Mouse (Mus musculus) small intestine, adult 2 months (tissue): ENCODE data around the gene Kcnc3.

ENCODE experiments used
- CTCF ChIP-seq: fragments of 200-500 bp; IDR thresholded peaks from 2 replicates; pipeline ENCODE4 v1.5.1; 2012; ENCODE audit warnings: low read depth, mild to moderate bottlenecking, control low read depth, inconsistent platforms, low read length, moderate library complexity, mixed read lengths; ENCODE audit not compliant: insufficient replicate concordance, insufficient read length; ENCODE audit errors: extremely low read depth
- POLR2A ChIP-seq: fragments of 200-500 bp; IDR thresholded peaks from 2 replicates; pipeline ENCODE4 v1.6.1; 2012; ENCODE audit warnings: low read depth, mild to moderate bottlenecking, control low read depth, inconsistent platforms, low read length, moderate library complexity

DNA sequence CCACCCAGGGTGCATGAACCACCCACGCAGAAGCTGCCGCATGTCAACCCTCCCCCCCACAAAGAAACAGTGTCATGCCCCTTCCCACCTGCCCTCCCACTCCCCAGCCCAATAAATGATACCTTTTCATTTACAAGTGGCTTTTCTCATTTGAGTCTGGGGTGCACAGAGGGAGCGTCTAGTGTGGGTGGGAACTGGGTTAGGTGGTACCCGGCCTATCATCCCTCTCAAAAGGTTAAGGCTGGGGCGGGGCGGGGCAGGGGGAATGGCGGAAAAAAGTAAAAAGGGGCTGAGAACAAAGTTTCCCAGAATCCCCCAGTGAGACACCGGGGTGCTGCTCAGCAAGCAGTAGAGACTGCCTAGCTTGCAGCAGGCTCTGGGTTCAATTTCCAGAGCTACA is 14.2 kb downstream of the Kcnc3 start:
- TF ChIP-seq POLR2A: no peak
- TF ChIP-seq CTCF: no peak
